Mouse (Mus musculus) layer of hippocampus, adult 9-11 months (tissue): ENCODE measurements around the gene Ceacam15.

Experiments used
- DNase-seq: peaks from one replicate; pipeline ENCODE4 v3.0.0; 2022

Ceacam15 gene

DNA sequence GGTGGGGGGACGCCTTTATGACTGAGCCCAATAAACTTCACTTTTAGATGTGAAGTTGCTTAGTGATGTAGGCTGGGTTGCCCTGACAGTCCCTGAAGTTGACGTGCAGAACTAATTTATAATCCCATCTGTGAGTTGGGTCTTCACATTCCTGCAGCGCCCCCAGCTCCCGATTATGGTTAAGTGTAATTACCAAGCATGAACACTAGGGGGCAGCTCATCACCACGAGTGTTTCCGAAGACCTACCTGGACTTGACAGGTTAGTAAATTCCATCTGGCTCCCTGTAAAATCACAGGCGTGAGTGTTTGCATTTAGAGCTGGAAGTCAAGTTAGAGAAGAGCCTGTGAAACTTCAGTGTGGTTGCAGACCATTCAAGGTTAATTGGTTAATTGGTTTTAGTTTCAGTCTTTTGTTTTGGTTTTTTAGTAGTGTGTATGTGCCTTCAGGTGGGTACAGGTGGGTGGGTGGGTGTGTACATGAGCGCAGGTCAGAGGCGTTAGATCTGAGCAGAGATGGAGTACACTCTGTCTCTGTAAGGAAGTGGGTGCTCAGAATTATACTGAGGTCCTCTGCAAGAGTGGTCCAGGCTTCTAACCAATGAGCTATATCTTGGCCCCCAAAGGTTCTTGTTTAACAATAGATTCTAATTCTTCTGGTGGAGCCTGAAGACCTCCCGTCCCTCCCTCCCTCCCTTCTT lies 45.8 kb downstream of the Ceacam15 start:
- DNase-seq, result no peak

DNA sequence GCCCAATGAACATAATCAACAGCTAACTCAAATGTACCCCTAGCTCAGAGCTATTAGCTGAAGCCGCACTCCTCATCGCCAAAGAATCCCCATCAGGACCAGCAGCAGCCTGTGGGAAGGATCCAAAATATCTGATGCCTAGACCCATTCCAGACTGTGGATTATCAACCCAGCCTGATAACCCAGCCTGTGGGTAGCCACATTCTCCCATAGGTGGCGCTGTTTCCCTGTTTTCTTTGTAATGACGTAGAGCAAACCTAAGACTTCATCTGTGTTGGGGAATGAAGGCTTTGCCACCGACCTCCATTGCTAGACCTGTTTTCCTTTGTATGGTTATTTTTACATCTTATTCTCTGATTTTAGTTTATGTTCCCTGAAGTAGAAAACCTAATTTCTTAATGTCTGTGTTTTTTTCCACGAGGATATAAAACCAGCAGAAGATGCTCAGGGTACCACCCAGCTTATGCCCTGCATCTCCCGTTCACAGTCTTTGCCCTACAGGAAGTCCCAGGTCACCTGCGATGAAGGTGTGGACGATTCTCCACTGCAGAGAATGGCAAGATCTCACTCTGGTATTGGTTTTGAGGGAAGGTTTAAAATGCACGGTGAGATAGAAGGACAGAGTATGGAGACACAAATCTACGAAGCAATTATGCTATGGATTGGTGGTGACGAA lies 47.3 kb downstream of the Ceacam15 start:
- no peak for DNase-seq

GRCm38 (mm10) chr7:16623687-16624086 lies 51.8 kb downstream of the Ceacam15 start:
- DNase-seq, result no peak

- DNase-seq, result no peak
Observed at GRCm38 (mm10) chr7:16623131-16623530, 52.4 kb downstream of the Ceacam15 start.
